Comparison of ENCODE assay signal across 9 mouse cellular contexts in the genomic region with DNA sequence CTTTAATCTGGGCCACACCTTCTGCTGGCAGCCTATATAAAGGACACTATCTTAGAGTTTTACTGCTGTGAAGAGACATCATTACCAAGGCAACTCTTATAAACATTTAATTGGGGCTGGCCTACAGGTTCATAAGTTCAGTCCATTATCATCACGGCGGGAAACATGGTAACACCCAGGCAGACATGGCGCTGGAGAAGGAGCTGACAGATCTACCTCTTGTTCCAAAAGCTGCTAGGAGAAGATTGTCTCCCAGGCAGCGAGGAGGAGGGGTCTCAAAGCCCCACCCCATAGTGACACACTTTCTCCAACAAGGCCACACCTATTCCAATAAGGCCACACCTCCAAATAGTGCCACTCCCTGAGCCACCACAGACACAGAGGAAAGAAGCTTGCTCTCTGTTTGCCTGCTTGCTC. TPM values are rescaled to one million over a fixed set of nuclear protein-coding genes. Genes with fewer than 3 reads are reported as not detected.
DNase-seq lines count a peak whose midpoint lies in the region; ATAC-seq and TF ChIP-seq lines count a peak whose summit lies in the region.
"Had no signal": no experiment of that assay in that cellular context is flagged by ENCODE, and none has a peak within 500 bp of the region (broad histone marks: within the 10 kb centered on the region; RNA-seq: fewer than 3 reads in every experiment).

No protein-coding gene starts in this region.

- ATAC-seq in liver, embryonic 11.5 days (replicated peaks; ENCODE audit: low FRiP score): peak; percentile 94
- ATAC-seq in stomach, embryonic 16.5 days (ENCODE audit: insufficient read depth, low FRiP score): peak; percentile 51

- H3K9ac ChIP-seq in liver, embryonic 11.5 days (ENCODE audit: low read depth, low read length): peak overlapping the region; percentile 54; the same call in 1 of the 2 replicates
- H3K9ac ChIP-seq in stomach, embryonic 16.5 days (ENCODE audit: low read length): no peak overlapping the region

- H3K4me2 ChIP-seq in liver, embryonic 11.5 days: peak overlapping the region; percentile 39
- no peak overlapping the region for H3K4me2 ChIP-seq in stomach, embryonic 16.5 days (ENCODE audit: low read depth, low read length)

- H3K9me3 ChIP-seq in liver, embryonic 11.5 days (ENCODE audit: control insufficient read depth, low read length): no peaks in the 10 kb centered on the region
- H3K9me3 ChIP-seq in stomach, embryonic 16.5 days (replicated peaks; ENCODE audit: control insufficient read depth, low read length): no peaks in the 10 kb centered on the region

- H3K4me3 ChIP-seq in kidney, adult 2 months (ENCODE audit: insufficient read depth, low read depth, low read length): no peak overlapping the region
- no peak overlapping the region for H3K4me3 ChIP-seq in brown adipose tissue, adult 24 weeks (ENCODE audit: insufficient read depth, low read depth, low read length)
- no peak overlapping the region for H3K4me3 ChIP-seq in liver, embryonic 11.5 days (ENCODE audit: low read depth, low read length)
- H3K4me3 ChIP-seq in stomach, embryonic 16.5 days (replicated peaks; ENCODE audit: low read length): no peak overlapping the region

- no peak overlapping the region for H3K27ac ChIP-seq in kidney, adult 2 months (ENCODE audit: insufficient read depth, low read depth, low read length)
- peak overlapping the region; percentile 29; the same call in 1 of the 2 replicates for H3K27ac ChIP-seq in brown adipose tissue, adult 24 weeks (replicated peaks; ENCODE audit: low read depth, low read length)
- H3K27ac ChIP-seq in liver, embryonic 11.5 days (ENCODE audit: low read depth, low read length): peak overlapping the region; percentile 76
- H3K27ac ChIP-seq in stomach, embryonic 16.5 days (ENCODE audit: low read length): no peak overlapping the region

- no peak for TF ChIP-seq POLR2A in kidney, adult 2 months (IDR thresholded peaks at IDR 0.05; ENCODE audit: low read depth, low read length)

- DNase-seq in kidney, postnatal 10 days: peak; percentile 17
- DNase-seq in kidney, adult 2 months: no peak
- DNase-seq in liver, embryonic 11.5 days (ENCODE audit: low spot score): peak; percentile 60
- no peak for DNase-seq in cerebellum, postnatal 36 days
- no peak for DNase-seq in kidney, adult 18-20 months
- DNase-seq in thymus, postnatal 4 days: no peak
- DNase-seq: cerebellum, adult 11 months had no signal

- TF ChIP-seq CTCF in kidney, adult 2 months (conservative IDR thresholded peaks at IDR 0.05; ENCODE audit: insufficient read depth, insufficient read length, low read depth, low read length): no peak

- 0 out of 2 replicates have a peak, but pooled peaks cover 9% of the 10 kb centered on the region for H3K4me1 ChIP-seq in kidney, adult 2 months (ENCODE audit: control insufficient read depth, insufficient read depth, low read length)
- peaks cover 57% of the 10 kb centered on the region for H3K4me1 ChIP-seq in brown adipose tissue, adult 24 weeks (ENCODE audit: control insufficient read depth, insufficient read depth, insufficient read length, low read length)
- peaks cover 24% of the 10 kb centered on the region for H3K4me1 ChIP-seq in liver, embryonic 11.5 days (replicated peaks; ENCODE audit: control insufficient read depth, insufficient read depth, low read length)
- H3K4me1 ChIP-seq in stomach, embryonic 16.5 days (ENCODE audit: control insufficient read depth, insufficient read depth, low read length): peaks cover 57% of the 10 kb centered on the region

- no peaks in the 10 kb centered on the region for H3K36me3 ChIP-seq in kidney, adult 2 months (ENCODE audit: control insufficient read depth, insufficient read depth, low read length)
- no peaks in the 10 kb centered on the region for H3K36me3 ChIP-seq in liver, embryonic 11.5 days (ENCODE audit: control insufficient read depth, insufficient read depth, low read length)
- H3K36me3 ChIP-seq in stomach, embryonic 16.5 days (ENCODE audit: control insufficient read depth, insufficient read depth, low read length): no peaks in the 10 kb centered on the region

- WGBS in kidney, adult 2 months: 76% methylated on average over 4 of the region's 4 CpGs
- WGBS in liver, embryonic 11.5 days: 14% methylated on average over 4 of the region's 4 CpGs
- 43% methylated on average over 4 of the region's 4 CpGs for WGBS in stomach, embryonic 16.5 days

- no peaks in the 10 kb centered on the region for H3K27me3 ChIP-seq in kidney, adult 2 months (replicated peaks; ENCODE audit: control insufficient read depth, insufficient read depth, low read length)
- H3K27me3 ChIP-seq in liver, embryonic 11.5 days (replicated peaks; ENCODE audit: control insufficient read depth, insufficient read depth, low read length): no peaks in the 10 kb centered on the region
- H3K27me3 ChIP-seq in stomach, embryonic 16.5 days (ENCODE audit: control insufficient read depth, insufficient read depth, low read length): no peaks in the 10 kb centered on the region

RNA-seq across cellular contexts. Expression of a gene that starts 58.8 kb away (rescaled TPM):
- 152 and 159 TPM in 2 replicates for polyA plus RNA-seq in kidney, adult 2 months (2012; rRNA removed)
- 257 and 493 TPM in 2 replicates for polyA plus RNA-seq in brown adipose tissue, adult 24 weeks (2012; ENCODE audit: insufficient read depth, insufficient read length, missing spikeins)
- polyA plus RNA-seq in liver, embryonic 11.5 days (2014; fragmentation: Nextera tagmentation; extraction: Ambion mirVana): 17.3 and 22.2 TPM in 2 replicates
- 121 and 125 TPM in 2 replicates for polyA plus RNA-seq in stomach, embryonic 16.5 days (2015; fragmentation: Nextera tagmentation; extraction: Ambion mirVana)

RNA-seq across cellular contexts. Expression of a gene that starts 58.8 kb away (rescaled TPM):
- polyA plus RNA-seq in kidney, adult 2 months (2012; rRNA removed): 52.8 and 67.8 TPM in 2 replicates
- 8.6 and 12.6 TPM in 2 replicates for polyA plus RNA-seq in brown adipose tissue, adult 24 weeks (2012; ENCODE audit: insufficient read depth, insufficient read length, missing spikeins)
- polyA plus RNA-seq in liver, embryonic 11.5 days (2014; fragmentation: Nextera tagmentation; extraction: Ambion mirVana): 24.9 and 26.7 TPM in 2 replicates
- polyA plus RNA-seq in stomach, embryonic 16.5 days (2015; fragmentation: Nextera tagmentation; extraction: Ambion mirVana): 31.2 and 36.1 TPM in 2 replicates

Comparison
In these comparisons a context has a peak if more than half of its experiments do, and no peak if none do; other contexts are left out.
1. DNase-seq: peak in kidney, postnatal 10 days (single experiment) and liver, embryonic 11.5 days (single experiment); none in kidney, adult 2 months (single experiment), cerebellum, postnatal 36 days (0 of 2), kidney, adult 18-20 months (single experiment) and thymus, postnatal 4 days (single experiment).
2. H3K27ac ChIP-seq: peak in brown adipose tissue, adult 24 weeks (single experiment) and liver, embryonic 11.5 days (single experiment); none in kidney, adult 2 months (single experiment) and stomach, embryonic 16.5 days (single experiment).